Mouse (Mus musculus) limb, embryonic 10.5 days (tissue): Measurements from ENCODE around the gene Gm10324. TPM values are rescaled to one million over a fixed set of nuclear protein-coding genes. Genes with fewer than 3 reads are reported as not detected.
"Not testable (repeated sequence)": the region's sequence is repeated elsewhere in the genome, so short reads cannot be mapped to it uniquely, and the experiment has no call there.

Experiments
- DNase-seq: peaks from one replicate; pipeline ENCODE4 v3.0.0-alpha.2; 2017; ENCODE audit warnings: low spot score
- H3K27ac ChIP-seq: fragments of 300-500 bp; sonication (generic); 2 replicates; pipeline ENCODE4 v1.5.1; 2016; ENCODE audit warnings: mild to moderate bottlenecking
- H3K27me3 ChIP-seq: fragments of 300-500 bp; sonication (generic); 2 replicates; pipeline ENCODE4 v1.6.1; 2016; ENCODE audit warnings: low read depth, mild to moderate bottlenecking; ENCODE audit not compliant: poor library complexity, severe bottlenecking
- H3K36me3 ChIP-seq: fragments of 300-500 bp; sonication (generic); 2 replicates; pipeline ENCODE4 v1.6.1; 2016; ENCODE audit warnings: mild to moderate bottlenecking, moderate library complexity
- H3K4me1 ChIP-seq: fragments of 300-500 bp; sonication (generic); 2 replicates; pipeline ENCODE4 v1.6.1; 2016
- H3K4me3 ChIP-seq: fragments of 300-500 bp; sonication (generic); 2 replicates; pipeline ENCODE4 v1.5.1; 2016; ENCODE audit warnings: mild to moderate bottlenecking, moderate library complexity
- H3K9me3 ChIP-seq: fragments of 300-500 bp; sonication (generic); replicated peaks from 2 replicates; pipeline ENCODE4 v1.6.1; 2016; ENCODE audit warnings: mild to moderate bottlenecking
- WGBS: fragments of 180-500 bp; shearing (Covaris S2); methylation state at CpG from one replicate; pipeline ENCODE4 v1.1.7; 2016; 5-methylcytosine and 5-hydroxymethylcytosine counted together
- polyA plus RNA-seq: library from polyadenylated mRNA; unstranded; fragments of >200 nt; fragmentation: Nextera tagmentation; extraction: Ambion mirVana; gene quantifications from 2 replicates; pipeline ENCODE4 v1.2.1, GENCODE M21; 2016

The Gm10324 gene
- polyA plus RNA-seq = not detected in 2 replicates

- not testable (repeated sequence) for H3K4me1 ChIP-seq, H3K27me3 ChIP-seq, DNase-seq, H3K27ac ChIP-seq, H3K4me3 ChIP-seq, H3K36me3 ChIP-seq, H3K9me3 ChIP-seq
- WGBS = no CpG with 5 or more reads among the region's 2 CpGs
Measured at GRCm38 (mm10) chr13:66119247-66119646, at the start of gene Gm10324. Gene Gm10324, plus strand, starts transcription at chr13:66119547.

Other genes with a start within 250 kb of the Gm10324 start
- not detected in 2 replicates for gene Gm10772, start 108.0 kb downstream of the Gm10324 start, polyA plus RNA-seq